Mouse (Mus musculus): ENCODE data around the gene Ctnnbl1. TPM values are rescaled to one million over a fixed set of nuclear protein-coding genes. Genes with fewer than 3 reads are reported as not detected.

Ctnnbl1 gene
- 21.1 and 23.5 TPM in 2 replicates for polyA plus RNA-seq (2015; fragmentation: Nextera tagmentation; extraction: Ambion mirVana)

DNA sequence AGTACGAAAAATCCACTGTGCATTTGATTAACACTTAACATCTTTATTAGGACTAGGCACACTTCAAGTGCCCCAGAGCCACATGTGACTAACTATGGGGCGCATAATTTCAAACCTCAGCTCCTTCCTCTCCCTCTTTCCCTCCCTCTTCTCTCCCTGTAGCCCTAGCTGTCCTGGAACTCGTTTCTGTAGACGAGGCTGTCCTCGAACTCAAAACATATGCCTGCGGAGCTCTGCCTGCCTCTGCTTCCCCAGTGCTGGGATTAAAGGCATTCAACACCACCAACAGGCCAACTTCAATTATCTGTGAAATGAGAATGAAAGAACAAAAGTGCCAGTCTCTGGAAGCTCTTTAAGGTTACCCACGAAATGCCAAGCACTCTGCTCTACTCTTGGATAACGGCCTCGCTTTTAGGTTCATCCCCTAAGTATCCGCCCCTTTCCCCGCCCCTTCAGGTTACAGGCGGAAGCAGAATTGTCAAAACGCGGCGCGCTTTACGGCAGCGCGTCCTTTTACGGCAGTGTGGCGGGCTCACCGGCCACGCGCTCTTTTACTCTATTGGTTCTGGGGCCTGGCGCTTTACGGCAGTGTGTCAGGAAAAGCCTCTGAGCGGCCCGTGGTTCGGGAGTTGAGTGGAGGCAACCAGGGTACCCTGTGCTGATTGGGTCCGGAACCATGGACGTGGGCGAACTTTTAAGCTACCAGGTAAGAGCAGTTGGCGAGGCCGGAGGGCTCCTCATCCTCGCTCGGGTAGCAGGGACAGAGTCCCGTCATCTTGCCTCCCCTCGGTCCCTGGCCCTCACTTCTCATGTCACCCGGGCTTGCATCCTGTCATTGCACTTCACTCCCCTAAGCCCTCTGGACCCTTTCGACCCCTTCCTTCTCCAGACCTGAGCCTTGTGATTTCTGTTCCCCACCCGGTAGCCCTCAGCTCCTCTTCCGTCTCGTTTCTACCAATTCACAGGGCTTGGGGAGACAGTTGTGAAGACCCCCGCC is at the start of gene Ctnnbl1:
TSS of gene Ctnnbl1 (plus strand) at position 548 of the 997 bp plus-strand sequence.

DNA sequence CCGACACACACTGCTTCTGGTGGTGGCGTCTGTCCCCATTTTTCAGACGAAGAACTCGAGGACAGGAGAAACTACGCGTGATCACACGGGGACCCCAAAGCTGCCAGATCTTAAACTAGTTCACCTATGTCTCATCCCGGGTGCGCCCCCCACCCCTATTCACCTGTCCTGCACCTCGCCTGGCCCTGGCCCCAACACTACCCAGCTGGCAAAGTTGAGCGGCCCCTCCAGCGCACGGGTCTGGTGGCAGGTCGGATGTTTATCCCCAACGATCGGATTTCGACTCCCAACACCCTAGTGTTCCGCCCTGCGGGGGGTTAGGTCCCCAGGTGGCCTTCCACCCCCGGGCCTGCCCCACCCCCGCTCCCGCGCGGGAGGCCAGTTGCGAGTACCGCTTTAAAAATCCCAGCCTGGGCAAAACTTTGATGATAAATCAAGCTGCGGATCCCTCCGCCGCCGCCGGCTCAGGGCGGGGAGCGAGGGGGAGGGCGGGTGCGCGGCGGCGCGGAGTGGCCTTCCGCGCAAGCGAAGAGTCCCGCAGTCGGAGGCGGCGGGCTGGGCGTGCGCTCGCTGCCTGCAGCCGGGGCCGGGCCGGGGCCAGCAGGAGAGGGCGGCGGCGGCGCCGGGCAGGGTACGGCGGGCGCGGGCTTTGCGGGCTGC is 177.0 kb downstream of the Ctnnbl1 start, which contains the start of gene Vstm2l:
TSS of gene Vstm2l (plus strand) at position 549 of the 660 bp plus-strand sequence.

Other genes starting within 250 kb of the Ctnnbl1 start
- 22.1 and 25.4 TPM in 2 replicates for gene Nnat, start 177.3 kb upstream of the Ctnnbl1 start, polyA plus RNA-seq (2015; fragmentation: Nextera tagmentation; extraction: Ambion mirVana)
- 26.7 and 32.1 TPM in 2 replicates for gene Blcap, start 166.1 kb upstream of the Ctnnbl1 start, polyA plus RNA-seq (2015; fragmentation: Nextera tagmentation; extraction: Ambion mirVana)
- gene Vstm2l, start 177.3 kb downstream of the Ctnnbl1 start, polyA plus RNA-seq (2015; fragmentation: Nextera tagmentation; extraction: Ambion mirVana) = not detected in 2 replicates